Mouse (Mus musculus): Measurements from ENCODE around the gene Sbf1. TPM values are rescaled to one million over a fixed set of nuclear protein-coding genes. Genes with fewer than 3 reads are reported as not detected.

The Sbf1 gene
- 77.3 TPM for polyA plus RNA-seq (2015; fragmentation: Illumina TruSeq; extraction: RNeasy Lipid Tissue Mini Kit (QIAGEN cat#74804); ENCODE audit: insufficient read depth, low replicate concordance)

DNA sequence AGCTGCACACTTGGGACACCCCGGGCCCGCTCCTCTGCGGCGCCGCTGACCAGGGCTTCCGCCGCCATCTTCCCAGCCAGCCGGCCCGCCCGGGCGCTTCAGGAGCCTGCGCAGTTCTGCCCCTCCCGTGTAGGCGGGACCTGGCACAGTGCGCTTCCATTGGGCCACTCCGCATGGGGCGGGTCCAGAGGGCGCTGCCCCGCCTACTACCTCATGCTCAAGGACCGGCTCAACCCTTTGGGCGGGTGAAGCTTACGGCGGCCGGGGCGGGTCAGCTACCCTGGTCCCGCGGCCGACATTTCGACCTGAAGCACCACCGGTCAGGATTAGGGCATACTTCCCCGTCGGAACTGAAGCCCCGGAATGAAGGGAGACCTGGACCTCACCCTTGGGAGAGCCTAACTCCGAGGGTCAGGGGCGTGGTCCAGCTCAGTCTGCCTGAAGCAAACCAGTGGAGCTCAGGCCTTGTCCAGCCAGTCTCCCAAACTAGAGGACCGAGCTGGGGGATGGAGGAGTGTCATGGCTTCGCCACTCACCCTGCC lies at the start of gene Sbf1:
TSS of gene Sbf1 (minus strand) at position 122 of the 542 bp plus-strand sequence.

DNA sequence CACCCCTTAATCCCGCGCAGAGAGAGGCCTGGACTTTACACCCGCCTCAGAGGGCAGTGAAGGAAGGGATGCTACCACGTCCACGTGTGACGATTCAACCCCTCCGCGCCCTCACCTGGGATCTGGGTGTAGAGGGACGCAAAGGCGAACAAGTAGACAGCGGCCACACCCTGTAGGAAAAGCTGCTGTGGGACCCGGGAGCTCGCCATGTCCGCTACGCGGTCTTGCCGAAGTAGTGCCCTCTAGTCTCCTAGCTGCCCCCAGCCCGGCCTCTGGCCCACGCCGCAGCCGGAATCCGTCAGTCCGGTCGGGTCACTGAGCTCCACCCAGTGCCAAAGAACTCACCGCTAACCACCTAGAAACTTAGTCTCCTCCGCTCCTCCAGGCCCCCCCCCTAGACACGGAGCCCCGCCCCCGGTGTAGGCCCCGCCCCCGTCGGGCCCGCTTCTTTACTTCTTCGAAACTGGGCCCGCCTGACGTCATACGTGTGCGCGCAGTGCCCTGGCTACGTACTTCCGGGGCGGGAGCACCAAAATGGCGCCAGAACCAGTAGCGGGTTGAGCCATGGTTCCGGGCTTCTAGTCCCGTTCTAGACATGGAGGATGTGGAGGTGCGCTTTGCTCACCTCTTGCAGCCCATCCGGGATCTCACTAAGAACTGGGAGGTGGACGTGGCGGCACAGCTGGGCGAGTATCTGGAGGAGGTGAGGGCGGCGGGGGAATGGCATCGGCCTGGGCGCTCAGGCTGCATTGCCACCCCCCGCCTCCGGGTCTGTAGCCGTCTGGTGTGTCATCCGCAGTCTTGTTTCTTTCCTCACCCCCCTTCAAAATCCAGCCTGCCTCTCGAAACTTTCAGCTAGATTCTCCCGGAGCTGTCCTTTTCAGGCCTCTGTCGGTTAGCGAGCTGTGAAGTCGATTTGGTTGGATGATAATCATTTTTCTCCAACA lies 40.4 kb upstream of the Sbf1 start, which contains the start of the genes Lmf2 and Ncaph2:
TSS of gene Lmf2 (minus strand) at position 419 of the 947 bp plus-strand sequence.
TSS of gene Ncaph2 (plus strand) at position 479 of the 947 bp plus-strand sequence.

DNA sequence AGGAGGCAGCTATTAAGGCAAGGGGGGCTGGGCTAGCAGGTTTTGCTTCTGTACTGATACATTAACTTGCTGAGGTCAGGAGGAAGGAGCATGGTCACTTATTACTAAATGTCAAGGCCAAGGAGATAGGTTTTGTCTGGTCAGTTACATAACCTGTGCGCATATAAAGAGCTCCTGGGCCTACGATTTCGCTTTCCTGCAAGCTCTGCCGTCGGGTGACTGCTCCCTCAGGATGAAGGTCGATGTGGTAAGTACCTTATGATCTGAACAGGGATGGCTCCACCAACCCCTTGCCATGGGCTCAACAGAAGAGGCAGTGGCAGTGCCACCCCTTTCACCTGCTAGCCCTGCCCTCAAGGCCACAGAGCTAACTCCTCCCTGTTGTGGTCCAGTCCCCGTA lies 19.2 kb upstream of the Sbf1 start, which contains the start of gene Miox:
TSS of gene Miox (plus strand) at position 128 of the 400 bp plus-strand sequence.

DNA sequence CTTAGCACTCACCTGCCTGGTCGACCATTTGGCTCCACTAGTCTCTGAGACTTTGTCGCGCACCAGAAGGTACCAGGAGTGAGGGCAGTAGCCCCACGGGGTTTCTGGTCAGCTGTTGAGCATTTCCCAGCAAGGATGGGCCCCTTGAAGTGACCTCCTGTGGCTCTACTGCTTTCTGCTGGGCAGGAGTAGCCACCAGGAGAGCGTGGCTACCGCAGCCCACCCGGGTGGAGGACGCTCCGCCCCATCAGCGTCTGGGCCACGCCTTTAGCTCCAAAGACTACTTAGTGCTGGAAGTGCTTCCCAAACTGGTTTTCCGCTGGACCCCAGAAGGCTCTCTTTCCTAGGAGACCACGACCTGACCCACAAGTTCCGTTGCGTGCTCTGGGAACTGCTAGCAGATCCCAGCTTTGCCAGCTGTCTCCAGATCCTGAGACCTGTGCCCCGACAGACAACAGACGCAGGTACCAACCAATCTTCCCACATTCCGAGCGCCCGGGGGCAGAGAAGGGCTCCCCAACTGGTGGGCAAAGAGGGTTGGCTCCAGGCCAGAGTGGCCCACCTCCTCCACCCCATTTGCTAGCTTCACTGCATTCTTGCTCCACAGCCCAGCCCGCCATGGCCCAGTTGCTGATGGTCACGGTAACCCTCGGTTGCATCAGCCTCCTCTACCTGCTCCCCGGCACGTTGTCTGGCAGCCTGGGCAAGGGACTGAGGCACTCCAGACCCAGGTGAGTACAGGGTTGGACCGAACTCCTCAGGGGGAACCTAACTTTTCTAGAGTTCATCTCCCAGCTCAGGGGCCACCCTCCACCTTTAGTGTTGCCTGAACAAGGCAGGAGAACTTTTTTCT lies 7.8 kb upstream of the Sbf1 start, which contains the start of gene Adm2:
TSS of gene Adm2 (plus strand) at position 51 of the 853 bp plus-strand sequence.

Other genes starting within 250 kb of the Sbf1 start
- 19.4 TPM for gene Trabd, start 240.2 kb downstream of the Sbf1 start, polyA plus RNA-seq (2015; fragmentation: Illumina TruSeq; extraction: RNeasy Lipid Tissue Mini Kit (QIAGEN cat#74804); ENCODE audit: insufficient read depth, low replicate concordance)
- gene Selenoo, start 226.2 kb downstream of the Sbf1 start, polyA plus RNA-seq (2015; fragmentation: Illumina TruSeq; extraction: RNeasy Lipid Tissue Mini Kit (QIAGEN cat#74804); ENCODE audit: insufficient read depth, low replicate concordance), result 22.7 TPM
- gene Tubgcp6, start 192.2 kb downstream of the Sbf1 start, polyA plus RNA-seq (2015; fragmentation: Illumina TruSeq; extraction: RNeasy Lipid Tissue Mini Kit (QIAGEN cat#74804); ENCODE audit: insufficient read depth, low replicate concordance), result 18.4 TPM
- gene Hdac10, start 186.6 kb downstream of the Sbf1 start, polyA plus RNA-seq (2015; fragmentation: Illumina TruSeq; extraction: RNeasy Lipid Tissue Mini Kit (QIAGEN cat#74804); ENCODE audit: insufficient read depth, low replicate concordance), result 28.4 TPM
- 12.4 TPM for gene Mapk12, start 174.6 kb downstream of the Sbf1 start, polyA plus RNA-seq (2015; fragmentation: Illumina TruSeq; extraction: RNeasy Lipid Tissue Mini Kit (QIAGEN cat#74804); ENCODE audit: insufficient read depth, low replicate concordance)
- gene Mapk11, start 165.7 kb downstream of the Sbf1 start, polyA plus RNA-seq (2015; fragmentation: Illumina TruSeq; extraction: RNeasy Lipid Tissue Mini Kit (QIAGEN cat#74804); ENCODE audit: insufficient read depth, low replicate concordance), result 35.3 TPM
- 25.2 TPM for gene Plxnb2, start 134.5 kb downstream of the Sbf1 start, polyA plus RNA-seq (2015; fragmentation: Illumina TruSeq; extraction: RNeasy Lipid Tissue Mini Kit (QIAGEN cat#74804); ENCODE audit: insufficient read depth, low replicate concordance)
- 10.5 TPM for gene Dennd6b, start 118.8 kb downstream of the Sbf1 start, polyA plus RNA-seq (2015; fragmentation: Illumina TruSeq; extraction: RNeasy Lipid Tissue Mini Kit (QIAGEN cat#74804); ENCODE audit: insufficient read depth, low replicate concordance)
- 33.9 TPM for gene Ppp6r2, start 103.8 kb downstream of the Sbf1 start, polyA plus RNA-seq (2015; fragmentation: Illumina TruSeq; extraction: RNeasy Lipid Tissue Mini Kit (QIAGEN cat#74804); ENCODE audit: insufficient read depth, low replicate concordance)
- gene Adm2, start 7.4 kb upstream of the Sbf1 start, polyA plus RNA-seq (2015; fragmentation: Illumina TruSeq; extraction: RNeasy Lipid Tissue Mini Kit (QIAGEN cat#74804); ENCODE audit: insufficient read depth, low replicate concordance), result 0.61 TPM
- not detected for gene Miox, start 19.1 kb upstream of the Sbf1 start, polyA plus RNA-seq (2015; fragmentation: Illumina TruSeq; extraction: RNeasy Lipid Tissue Mini Kit (QIAGEN cat#74804); ENCODE audit: insufficient read depth, low replicate concordance)
- gene Lmf2, start 40.3 kb upstream of the Sbf1 start, polyA plus RNA-seq (2015; fragmentation: Illumina TruSeq; extraction: RNeasy Lipid Tissue Mini Kit (QIAGEN cat#74804); ENCODE audit: insufficient read depth, low replicate concordance), result 12.4 TPM
- gene Ncaph2, start 40.4 kb upstream of the Sbf1 start, polyA plus RNA-seq (2015; fragmentation: Illumina TruSeq; extraction: RNeasy Lipid Tissue Mini Kit (QIAGEN cat#74804); ENCODE audit: insufficient read depth, low replicate concordance), result 70.9 TPM
- 4.4 TPM for gene Sco2, start 58.5 kb upstream of the Sbf1 start, polyA plus RNA-seq (2015; fragmentation: Illumina TruSeq; extraction: RNeasy Lipid Tissue Mini Kit (QIAGEN cat#74804); ENCODE audit: insufficient read depth, low replicate concordance)
- not detected for gene Tymp, start 61.7 kb upstream of the Sbf1 start, polyA plus RNA-seq (2015; fragmentation: Illumina TruSeq; extraction: RNeasy Lipid Tissue Mini Kit (QIAGEN cat#74804); ENCODE audit: insufficient read depth, low replicate concordance)
- not detected for gene Odf3b, start 64.0 kb upstream of the Sbf1 start, polyA plus RNA-seq (2015; fragmentation: Illumina TruSeq; extraction: RNeasy Lipid Tissue Mini Kit (QIAGEN cat#74804); ENCODE audit: insufficient read depth, low replicate concordance)
- gene Klhdc7b, start 69.6 kb upstream of the Sbf1 start, polyA plus RNA-seq (2015; fragmentation: Illumina TruSeq; extraction: RNeasy Lipid Tissue Mini Kit (QIAGEN cat#74804); ENCODE audit: insufficient read depth, low replicate concordance), result not detected
- not detected for gene Syce3, start 95.2 kb upstream of the Sbf1 start, polyA plus RNA-seq (2015; fragmentation: Illumina TruSeq; extraction: RNeasy Lipid Tissue Mini Kit (QIAGEN cat#74804); ENCODE audit: insufficient read depth, low replicate concordance)
- 2.7 TPM for gene Cpt1b, start 110.6 kb upstream of the Sbf1 start, polyA plus RNA-seq (2015; fragmentation: Illumina TruSeq; extraction: RNeasy Lipid Tissue Mini Kit (QIAGEN cat#74804); ENCODE audit: insufficient read depth, low replicate concordance)
- 4.1 TPM for gene C730034F03Rik, start 114.3 kb upstream of the Sbf1 start, polyA plus RNA-seq (2015; fragmentation: Illumina TruSeq; extraction: RNeasy Lipid Tissue Mini Kit (QIAGEN cat#74804); ENCODE audit: insufficient read depth, low replicate concordance)
- gene Gm44502, start 114.4 kb upstream of the Sbf1 start, polyA plus RNA-seq (2015; fragmentation: Illumina TruSeq; extraction: RNeasy Lipid Tissue Mini Kit (QIAGEN cat#74804); ENCODE audit: insufficient read depth, low replicate concordance), result not detected
- 127 TPM for gene Chkb, start 114.6 kb upstream of the Sbf1 start, polyA plus RNA-seq (2015; fragmentation: Illumina TruSeq; extraction: RNeasy Lipid Tissue Mini Kit (QIAGEN cat#74804); ENCODE audit: insufficient read depth, low replicate concordance)
- gene Mapk8ip2, start 138.6 kb upstream of the Sbf1 start, polyA plus RNA-seq (2015; fragmentation: Illumina TruSeq; extraction: RNeasy Lipid Tissue Mini Kit (QIAGEN cat#74804); ENCODE audit: insufficient read depth, low replicate concordance), result not detected
- gene Arsa, start 162.1 kb upstream of the Sbf1 start, polyA plus RNA-seq (2015; fragmentation: Illumina TruSeq; extraction: RNeasy Lipid Tissue Mini Kit (QIAGEN cat#74804); ENCODE audit: insufficient read depth, low replicate concordance), result 12.4 TPM
- gene Shank3, start 184.3 kb upstream of the Sbf1 start, polyA plus RNA-seq (2015; fragmentation: Illumina TruSeq; extraction: RNeasy Lipid Tissue Mini Kit (QIAGEN cat#74804); ENCODE audit: insufficient read depth, low replicate concordance), result 8.1 TPM